Mouse (Mus musculus): ENCODE results near the gene Lcmt1. TPM values are rescaled to one million over a fixed set of nuclear protein-coding genes. Genes with fewer than 3 reads are reported as not detected.
A peak's percentile ranks its signal among the peaks of the same experiment; 100 is the strongest.

Gene Lcmt1
- polyA plus RNA-seq, 1 experiment: 17.8 TPM

- WGBS: 81% methylated on average over 2 of the region's 2 CpGs
- no peak for TF ChIP-seq CTCF (IDR thresholded peaks at IDR 0.05; ENCODE audit: insufficient read depth, low read length)
- no peak for DNase-seq
- Histone ChIP-seq H3K4me1 (ENCODE audit: control insufficient read depth, insufficient read depth, low read length) (peaks cover 13% of the 10 kb centered on the region), H3K4me3 (replicated peaks; ENCODE audit: extremely low read depth, low read depth, low read length) (no peak overlapping the region)
These were observed 14.7 kb upstream of the Lcmt1 start for GRCm38 (mm10) chr7:123354851-123355250.

- 75% methylated on average over 3 of the region's 3 CpGs for WGBS
- no peak for DNase-seq
- TF ChIP-seq CTCF (IDR thresholded peaks at IDR 0.05; ENCODE audit: insufficient read depth, low read length) (no peak), POLR2A (IDR thresholded peaks at IDR 0.05; ENCODE audit: borderline replicate concordance, extremely low read depth, low read depth, low read length) (no peak)
- no peak overlapping the region for H3K4me3 ChIP-seq (replicated peaks; ENCODE audit: extremely low read depth, low read depth, low read length)
- peaks cover 16% of the 10 kb centered on the region for H3K4me1 ChIP-seq (ENCODE audit: control insufficient read depth, insufficient read depth, low read length)
These were observed 13.4 kb upstream of the Lcmt1 start for GRCm38 (mm10) chr7:123356158-123356557.

GRCm38 (mm10) chr7:123359101-123359500, 10.5 kb upstream of the Lcmt1 start:
- no peak overlapping the region for H3K4me3 ChIP-seq (replicated peaks; ENCODE audit: extremely low read depth, low read depth, low read length)
- TF ChIP-seq POLR2A (IDR thresholded peaks at IDR 0.05; ENCODE audit: borderline replicate concordance, extremely low read depth, low read depth, low read length): no peak
- TF ChIP-seq CTCF (IDR thresholded peaks at IDR 0.05; ENCODE audit: insufficient read depth, low read length): no peak
- WGBS: 68% methylated on average over 7 of the region's 7 CpGs
- no peak for DNase-seq
- peaks cover 16% of the 10 kb centered on the region for H3K4me1 ChIP-seq (ENCODE audit: control insufficient read depth, insufficient read depth, low read length)

GRCm38 (mm10) chr7:123360185-123360584, 9.4 kb upstream of the Lcmt1 start:
- no peak for DNase-seq
- H3K4me3 ChIP-seq (replicated peaks; ENCODE audit: extremely low read depth, low read depth, low read length): no peak overlapping the region
- WGBS: 57% methylated on average over 5 of the region's 5 CpGs
- no peak for TF ChIP-seq POLR2A (IDR thresholded peaks at IDR 0.05; ENCODE audit: borderline replicate concordance, extremely low read depth, low read depth, low read length)
- TF ChIP-seq CTCF (IDR thresholded peaks at IDR 0.05; ENCODE audit: insufficient read depth, low read length): no peak
- peaks cover 16% of the 10 kb centered on the region for H3K4me1 ChIP-seq (ENCODE audit: control insufficient read depth, insufficient read depth, low read length)

- no peak for TF ChIP-seq CTCF (IDR thresholded peaks at IDR 0.05; ENCODE audit: insufficient read depth, low read length)
- no peak for TF ChIP-seq POLR2A (IDR thresholded peaks at IDR 0.05; ENCODE audit: borderline replicate concordance, extremely low read depth, low read depth, low read length)
- Histone ChIP-seq H3K4me1 (ENCODE audit: control insufficient read depth, insufficient read depth, low read length) (peaks cover 20% of the 10 kb centered on the region), H3K4me3 (replicated peaks; ENCODE audit: extremely low read depth, low read depth, low read length) (no peak overlapping the region)
- DNase-seq: no peak
- 91% methylated on average over 7 of the region's 7 CpGs for WGBS
These were observed 8.2 kb upstream of the Lcmt1 start for GRCm38 (mm10) chr7:123361229-123361980.

- DNase-seq: no peak
- no peak overlapping the region for H3K4me3 ChIP-seq (replicated peaks; ENCODE audit: extremely low read depth, low read depth, low read length)
- WGBS: 69% methylated on average over 3 of the region's 3 CpGs
- H3K4me1 ChIP-seq (ENCODE audit: control insufficient read depth, insufficient read depth, low read length): peaks cover 27% of the 10 kb centered on the region
- no peak for TF ChIP-seq POLR2A (IDR thresholded peaks at IDR 0.05; ENCODE audit: borderline replicate concordance, extremely low read depth, low read depth, low read length)
- TF ChIP-seq CTCF (IDR thresholded peaks at IDR 0.05; ENCODE audit: insufficient read depth, low read length): no peak
These were observed 6.8 kb upstream of the Lcmt1 start for GRCm38 (mm10) chr7:123362806-123363205.

DNA sequence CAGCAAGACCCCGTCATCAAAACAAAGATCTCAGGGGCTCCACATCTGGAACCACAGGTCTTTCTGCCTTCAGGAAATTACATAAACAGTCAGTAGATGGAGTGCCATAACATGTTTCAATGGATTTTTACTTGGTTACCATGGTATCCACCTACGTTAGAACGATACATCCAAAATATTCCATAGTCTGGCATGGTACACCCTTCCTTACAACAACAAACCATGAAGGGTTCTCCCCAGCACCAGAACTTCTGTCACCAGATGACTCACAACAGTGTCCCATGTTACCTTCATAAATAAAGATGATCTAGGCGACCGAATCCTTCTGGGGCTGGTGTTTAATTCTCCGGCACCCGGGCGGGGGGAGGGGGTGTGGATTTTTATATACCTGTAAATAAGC, 5.6 kb upstream of the Lcmt1 start:
- DNase-seq: no peak
- WGBS: 90% methylated on average over 8 of the region's 8 CpGs
- H3K4me1 ChIP-seq (ENCODE audit: control insufficient read depth, insufficient read depth, low read length): peaks cover 28% of the 10 kb centered on the region
- H3K4me3 ChIP-seq (replicated peaks; ENCODE audit: extremely low read depth, low read depth, low read length): no peak overlapping the region
- no peak for TF ChIP-seq CTCF (IDR thresholded peaks at IDR 0.05; ENCODE audit: insufficient read depth, low read length)
- no peak for TF ChIP-seq POLR2A (IDR thresholded peaks at IDR 0.05; ENCODE audit: borderline replicate concordance, extremely low read depth, low read depth, low read length)

- DNase-seq: peak; percentile 35
- WGBS: 50% methylated on average over 7 of the region's 7 CpGs
- Histone ChIP-seq H3K4me1 (ENCODE audit: control insufficient read depth, insufficient read depth, low read length) (peaks cover 27% of the 10 kb centered on the region), H3K4me3 (replicated peaks; ENCODE audit: extremely low read depth, low read depth, low read length) (no peak overlapping the region)
- TF ChIP-seq POLR2A (IDR thresholded peaks at IDR 0.05; ENCODE audit: borderline replicate concordance, extremely low read depth, low read depth, low read length): no peak
- no peak for TF ChIP-seq CTCF (IDR thresholded peaks at IDR 0.05; ENCODE audit: insufficient read depth, low read length)
These were observed 3.5 kb upstream of the Lcmt1 start for GRCm38 (mm10) chr7:123365876-123366741.

- WGBS: 64% methylated on average over 8 of the region's 8 CpGs
- TF ChIP-seq CTCF (IDR thresholded peaks at IDR 0.05; ENCODE audit: insufficient read depth, low read length) (no peak), POLR2A (IDR thresholded peaks at IDR 0.05; ENCODE audit: borderline replicate concordance, extremely low read depth, low read depth, low read length) (no peak)
- DNase-seq: no peak
- Histone ChIP-seq H3K4me1 (ENCODE audit: control insufficient read depth, insufficient read depth, low read length) (peaks cover 27% of the 10 kb centered on the region), H3K4me3 (replicated peaks; ENCODE audit: extremely low read depth, low read depth, low read length) (no peak overlapping the region)
These were observed 2.8 kb upstream of the Lcmt1 start for GRCm38 (mm10) chr7:123366806-123367205.
